Mouse (Mus musculus) left cerebral cortex, adult 6 months (tissue): ENCODE measurements around the gene 0610009B22Rik. TPM values are rescaled to one million over a fixed set of nuclear protein-coding genes. Genes with fewer than 3 reads are reported as not detected.

Experiments
- long read RNA-seq, 2 experiments: library from polyadenylated mRNA; unstranded; transcript quantifications; one replicate each; pipeline ENCODE4 v2.0.0; 2019 to 2020
- polyA plus RNA-seq: library from polyadenylated mRNA; unstranded; fragments of <200 nt; fragmentation: Nextera tagmentation; gene quantifications from 2 replicates; pipeline ENCODE4 v1.2.3, GENCODE M21; 2021

The 0610009B22Rik gene
- polyA plus RNA-seq = 110 and 117 TPM in 2 replicates
- long read RNA-seq, experiment 1, transcript 0610009B22Rik-201 (2 exons, 813 nt) = major isoform, 25 of 41 reads
- long read RNA-seq, experiment 1, partial matches to known transcripts = 0 of 41 reads
- long read RNA-seq, experiment 1, other reads (novel, unspliced or antisense) = 16 of 41 reads
- long read RNA-seq, experiment 2, transcript 0610009B22Rik-201 (2 exons, 813 nt) = major isoform, 81 of 92 reads
- long read RNA-seq, experiment 2, partial matches to known transcripts = 0 of 92 reads
- long read RNA-seq, experiment 2, other reads (novel, unspliced or antisense) = 10 of 92 reads

GRCm38 (mm10) chr11:51688330-51689328, at the start of gene 0610009B22Rik:
Gene 0610009B22Rik, minus strand, starts transcription at chr11:51688874.

GRCm38 (mm10) chr11:51650691-51651515, 37.8 kb downstream of the 0610009B22Rik start, which contains the start of the genes N4bp3 and D930048N14Rik:
Gene N4bp3, minus strand, starts transcription at chr11:51650842.
Gene D930048N14Rik, plus strand, starts transcription at chr11:51650954.

GRCm38 (mm10) chr11:51635525-51636322, 53.0 kb downstream of the 0610009B22Rik start, which contains the start of gene Rmnd5b:
Gene Rmnd5b, minus strand, starts transcription at chr11:51635896.

Other genes with a start within 250 kb of the 0610009B22Rik start
- 2.6 and 3.7 TPM in 2 replicates for gene Phykpl, start 104.1 kb downstream of the 0610009B22Rik start, polyA plus RNA-seq
- gene Hnrnpab, start 82.0 kb downstream of the 0610009B22Rik start, polyA plus RNA-seq = 17.6 and 97.7 TPM in 2 replicates
- 172 and 201 TPM in 2 replicates for gene Nhp2, start 69.1 kb downstream of the 0610009B22Rik start, polyA plus RNA-seq
- 62.3 and 86.2 TPM in 2 replicates for gene Rmnd5b, start 53.0 kb downstream of the 0610009B22Rik start, polyA plus RNA-seq
- gene N4bp3, start 38.0 kb downstream of the 0610009B22Rik start, polyA plus RNA-seq = 9.5 and 12.9 TPM in 2 replicates
- gene D930048N14Rik, start 37.9 kb downstream of the 0610009B22Rik start, polyA plus RNA-seq = 0.31 and 0.43 TPM in 2 replicates
- gene Sec24a, start 74.8 kb upstream of the 0610009B22Rik start, polyA plus RNA-seq = 5.9 and 10.9 TPM in 2 replicates
- 187 and 233 TPM in 2 replicates for gene Sar1b, start 74.8 kb upstream of the 0610009B22Rik start, polyA plus RNA-seq
- gene Jade2, start 168.8 kb upstream of the 0610009B22Rik start, polyA plus RNA-seq = 5.1 and 7.4 TPM in 2 replicates